Mouse (Mus musculus) liver, embryonic 14 days (tissue): ENCODE measurements around the gene Xlr3b. TPM values are rescaled to one million over a fixed set of nuclear protein-coding genes. Genes with fewer than 3 reads are reported as not detected.

Experiments
- polyA plus RNA-seq: library from polyadenylated mRNA; depleted of rRNA; stranded (reverse); fragments of >200 nt; gene quantifications from 2 replicates; pipeline ENCODE4 v1.2.3, GENCODE M21; 2012; rRNA removed

The Xlr3b gene
- 0.73 and 1.6 TPM in 2 replicates for polyA plus RNA-seq

DNA sequence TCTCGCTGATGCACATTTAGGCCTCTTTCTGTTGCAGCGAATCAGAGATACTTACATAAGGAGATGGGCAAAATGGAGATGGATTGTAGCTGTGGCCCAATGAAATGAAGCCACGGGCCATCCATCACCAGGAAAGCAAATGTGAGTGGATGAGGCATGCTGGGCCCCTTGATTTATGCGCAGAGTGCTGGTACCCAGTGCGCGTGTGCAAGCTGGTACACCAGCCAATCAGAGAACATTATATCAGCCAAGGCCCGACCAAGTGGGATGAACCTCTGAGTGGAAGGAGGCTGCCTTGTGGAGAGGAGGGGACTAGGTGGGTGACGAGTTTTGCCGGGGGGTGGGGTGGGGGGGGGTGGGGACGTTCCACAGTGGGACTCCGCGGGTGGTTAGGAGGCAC is at the start of gene Xlr3b:
Xlr3b (plus strand) TSS at position 274 of the 400 bp plus-strand sequence.

GRCm38 (mm10) chrX:73148496-73148895 is 43.5 kb upstream of the Xlr3b start, which contains the start of gene Xlr5b:
Gene Xlr5b, plus strand, starts transcription at chrX:73148796.

GRCm38 (mm10) chrX:73149350-73149749 is 42.7 kb upstream of the Xlr3b start, which contains the start of gene DXBay18:
Gene DXBay18, minus strand, starts transcription at chrX:73149450.

DNA sequence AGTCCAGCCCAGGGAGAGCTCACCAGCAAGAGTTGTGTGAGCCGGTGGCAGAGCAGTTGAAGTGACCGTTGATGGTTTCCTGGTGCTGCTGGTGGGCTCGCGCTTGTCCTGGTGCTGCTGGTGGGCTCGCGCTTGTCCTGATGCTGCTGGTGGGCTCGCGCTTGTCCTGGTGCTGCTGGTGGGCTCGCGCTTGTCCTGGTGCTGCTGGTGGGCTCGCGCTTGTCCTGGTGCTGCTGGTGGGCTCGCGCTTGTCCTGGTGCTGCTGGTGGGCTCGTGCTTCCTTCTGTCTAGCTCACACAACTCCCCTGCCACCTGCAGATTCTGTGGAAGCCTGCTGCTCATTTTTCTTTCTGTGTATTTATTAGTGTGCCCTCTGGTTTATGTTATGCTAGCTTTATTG is 15.1 kb upstream of the Xlr3b start, which contains the start of gene Spin2d:
Spin2d (minus strand) TSS at position 101 of the 400 bp plus-strand sequence.

GRCm38 (mm10) chrX:73213819-73214564 is 22.0 kb downstream of the Xlr3b start, which contains the start of gene Xlr4b:
Gene Xlr4b, plus strand, starts transcription at chrX:73214333.

DNA sequence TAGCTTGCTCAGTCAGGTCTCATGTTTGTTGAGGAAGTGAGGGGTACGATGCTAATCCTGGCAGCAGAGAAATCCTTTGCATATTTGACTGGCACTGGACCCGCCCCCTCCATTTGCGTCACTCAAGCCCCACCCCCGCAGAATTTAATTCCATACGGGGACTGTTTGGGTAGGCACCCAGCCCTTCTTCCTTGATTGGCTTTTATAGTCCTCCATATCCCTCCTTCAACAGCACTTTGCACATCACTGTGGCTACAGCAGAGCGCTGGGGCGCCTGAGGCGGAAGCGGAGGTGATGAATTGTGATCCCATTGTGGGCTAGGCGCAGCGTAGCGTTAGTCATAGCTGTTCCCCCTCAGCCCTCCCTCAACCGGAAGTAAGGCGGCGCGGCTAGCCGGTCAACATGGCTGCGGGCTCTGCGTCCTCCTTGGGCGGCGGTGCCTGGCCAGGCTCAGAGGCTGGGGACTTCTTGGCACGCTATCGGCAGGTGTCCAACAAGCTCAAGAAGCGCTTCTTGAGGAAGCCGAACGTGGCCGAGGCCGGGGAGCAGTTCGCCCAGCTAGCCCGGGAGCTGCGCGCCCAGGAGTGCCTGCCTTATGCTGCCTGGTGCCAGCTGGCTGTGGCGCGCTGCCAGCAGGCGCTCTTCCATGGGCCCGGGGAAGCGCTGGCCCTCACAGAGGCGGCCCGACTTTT is 36.1 kb downstream of the Xlr3b start, which contains the start of gene F8a:
F8a (plus strand) TSS at position 378 of the 692 bp plus-strand sequence.

GRCm38 (mm10) chrX:73242821-73243325 is 50.9 kb downstream of the Xlr3b start, which contains the start of gene Xlr4c:
Gene Xlr4c, minus strand, starts transcription at chrX:73243130.

Other genes starting within 250 kb of the Xlr3b start
- 0.76 and 1.1 TPM in 2 replicates for gene Zfp185, start 204.9 kb upstream of the Xlr3b start, polyA plus RNA-seq
- 0.03 TPM in 1 of 2 replicates, not detected in the other for gene Pnma5, start 155.1 kb upstream of the Xlr3b start, polyA plus RNA-seq
- gene Pnma3, start 127.4 kb upstream of the Xlr3b start, polyA plus RNA-seq, result 0.01 TPM in 1 of 2 replicates, not detected in the other
- gene Xlr4a, start 109.7 kb upstream of the Xlr3b start, polyA plus RNA-seq, result 0.56 and 0.80 TPM in 2 replicates
- 0.59 and 1.3 TPM in 2 replicates for gene Xlr3a, start 95.1 kb upstream of the Xlr3b start, polyA plus RNA-seq
- gene Gm14685, start 75.2 kb upstream of the Xlr3b start, polyA plus RNA-seq, result 0.01 and 0.02 TPM in 2 replicates
- gene Xlr5b, start 43.4 kb upstream of the Xlr3b start, polyA plus RNA-seq, result not detected in 2 replicates
- gene DXBay18, start 42.8 kb upstream of the Xlr3b start, polyA plus RNA-seq, result 0.01 and 0.05 TPM in 2 replicates
- not detected in 2 replicates for gene Spin2d, start 15.2 kb upstream of the Xlr3b start, polyA plus RNA-seq
- gene Xlr4b, start 22.1 kb downstream of the Xlr3b start, polyA plus RNA-seq, result 1.0 and 1.5 TPM in 2 replicates
- 1.0 and 1.4 TPM in 2 replicates for gene F8a, start 36.1 kb downstream of the Xlr3b start, polyA plus RNA-seq
- 0.24 and 0.32 TPM in 2 replicates for gene Xlr4c, start 50.9 kb downstream of the Xlr3b start, polyA plus RNA-seq
- not detected in 2 replicates for gene Xlr3c, start 73.2 kb downstream of the Xlr3b start, polyA plus RNA-seq
- 0.05 TPM in 1 of 2 replicates, not detected in the other for gene Xlr5a, start 100.8 kb downstream of the Xlr3b start, polyA plus RNA-seq
- gene Xlr5c, start 100.8 kb downstream of the Xlr3b start, polyA plus RNA-seq, result not detected in 2 replicates
- not detected in 2 replicates for gene Gm45015, start 144.6 kb downstream of the Xlr3b start, polyA plus RNA-seq
- 3.2 TPM in 2 replicates for gene Zfp275, start 150.4 kb downstream of the Xlr3b start, polyA plus RNA-seq
- not detected in 2 replicates for gene Gm18336, start 206.5 kb downstream of the Xlr3b start, polyA plus RNA-seq
- gene Zfp92, start 218.9 kb downstream of the Xlr3b start, polyA plus RNA-seq, result under 0.01 TPM in 1 of 2 replicates, not detected in the other
- gene Trex2, start 243.1 kb downstream of the Xlr3b start, polyA plus RNA-seq, result 0.03 TPM in 1 of 2 replicates, not detected in the other